Mouse (Mus musculus) adrenal gland, postnatal 4 days (tissue): ENCODE data around the gene Islr2. TPM values are rescaled to one million over a fixed set of nuclear protein-coding genes. Genes with fewer than 3 reads are reported as not detected.

Experiments used
- DNase-seq, 2 experiments: peaks; one replicate each; pipeline ENCODE4 v3.0.0; 2021 to 2022; ENCODE audit warnings: low spot score in 2 of 2, mixed read lengths in 2 of 2
- microRNA-seq: library from miRNA; unstranded; fragments of <30 nt; microRNA quantifications from one replicate; pipeline ENCODE4 v1.2.0, GENCODE M21; 2021
- total RNA-seq, 2 experiments: library from RNA; stranded (reverse); gene quantifications; 2 replicates each; pipeline ENCODE4 v1.2.3; 2021

Islr2 gene
- total RNA-seq, 2 experiments from 2014 or later: 8.2 to 10.3 TPM

DNA sequence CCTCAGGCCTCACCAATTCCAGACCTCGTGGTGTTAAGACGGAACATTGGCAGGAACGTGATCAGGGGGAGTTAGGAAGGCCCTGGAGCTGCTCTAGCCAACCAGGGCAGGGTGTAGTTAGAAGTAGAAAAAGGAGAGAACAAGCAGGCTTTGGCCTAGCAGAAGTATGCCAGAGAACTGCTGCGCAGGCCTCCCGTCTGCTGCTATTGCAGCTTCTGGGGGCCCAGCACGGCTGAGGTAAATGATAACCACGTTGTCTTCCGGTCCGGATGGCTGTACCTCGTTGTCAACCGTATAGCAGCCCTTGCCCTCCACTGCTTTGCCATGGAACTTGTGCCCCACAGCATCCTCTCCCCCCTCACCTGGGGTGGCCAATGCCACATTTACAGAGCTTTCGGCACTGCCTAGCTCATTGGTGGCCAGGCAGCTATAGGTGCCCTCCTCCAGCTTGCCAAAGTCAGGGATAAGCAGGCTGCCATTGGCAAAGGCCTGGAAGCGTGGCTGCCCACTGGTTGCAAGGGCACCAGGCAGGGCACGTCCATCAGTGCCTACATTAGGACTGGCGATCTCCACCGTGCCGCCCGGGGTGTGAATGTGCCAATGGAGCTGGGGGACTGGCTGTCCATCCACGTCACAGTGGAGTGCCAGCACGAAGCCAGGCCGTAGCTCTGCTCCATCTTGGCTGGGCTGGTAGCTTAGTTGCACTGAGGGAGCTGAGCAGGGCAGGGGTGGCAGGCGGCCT is 47.1 kb downstream of the Islr2 start:
- no peak for DNase-seq

DNA sequence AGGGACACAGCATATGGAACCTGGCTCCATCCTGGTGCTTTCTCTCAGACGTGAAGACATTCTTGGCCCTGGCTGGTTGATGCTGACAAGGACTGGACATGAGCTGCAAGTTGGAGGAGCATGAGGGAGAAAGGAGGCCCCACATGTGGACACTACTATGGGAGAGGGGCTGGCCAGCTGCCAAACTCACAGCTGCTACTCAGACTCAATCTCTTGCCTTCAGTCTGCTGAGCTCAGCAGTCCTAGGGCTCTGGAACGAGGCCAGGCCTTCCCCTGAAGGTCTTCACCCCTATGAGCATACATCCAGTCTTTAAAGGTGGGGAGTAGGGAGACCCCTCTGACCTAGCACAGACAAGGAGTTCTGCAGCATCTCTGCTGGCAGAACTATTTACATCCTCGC is 48.8 kb downstream of the Islr2 start:
- no peak for DNase-seq

DNA sequence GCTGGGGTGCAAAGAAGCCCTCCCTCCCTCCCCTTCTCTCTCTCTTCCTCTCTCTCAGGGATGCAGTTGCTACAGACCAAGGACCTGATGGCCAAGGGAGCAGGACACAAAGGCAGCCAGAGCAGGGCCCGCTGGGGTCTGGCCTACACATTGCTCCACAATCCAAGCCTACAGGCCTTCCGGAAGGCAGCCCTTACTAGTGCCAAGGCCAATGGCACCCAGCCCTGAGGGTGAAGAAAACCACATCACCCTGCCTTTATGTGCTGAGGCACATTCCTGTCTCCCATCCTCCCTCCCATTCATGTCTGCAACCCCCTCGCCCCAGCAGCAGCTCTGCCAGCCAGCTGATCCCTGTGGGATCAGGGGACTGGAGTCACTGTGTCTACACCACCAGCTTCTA is 51.0 kb downstream of the Islr2 start:
- DNase-seq: no peak

DNA sequence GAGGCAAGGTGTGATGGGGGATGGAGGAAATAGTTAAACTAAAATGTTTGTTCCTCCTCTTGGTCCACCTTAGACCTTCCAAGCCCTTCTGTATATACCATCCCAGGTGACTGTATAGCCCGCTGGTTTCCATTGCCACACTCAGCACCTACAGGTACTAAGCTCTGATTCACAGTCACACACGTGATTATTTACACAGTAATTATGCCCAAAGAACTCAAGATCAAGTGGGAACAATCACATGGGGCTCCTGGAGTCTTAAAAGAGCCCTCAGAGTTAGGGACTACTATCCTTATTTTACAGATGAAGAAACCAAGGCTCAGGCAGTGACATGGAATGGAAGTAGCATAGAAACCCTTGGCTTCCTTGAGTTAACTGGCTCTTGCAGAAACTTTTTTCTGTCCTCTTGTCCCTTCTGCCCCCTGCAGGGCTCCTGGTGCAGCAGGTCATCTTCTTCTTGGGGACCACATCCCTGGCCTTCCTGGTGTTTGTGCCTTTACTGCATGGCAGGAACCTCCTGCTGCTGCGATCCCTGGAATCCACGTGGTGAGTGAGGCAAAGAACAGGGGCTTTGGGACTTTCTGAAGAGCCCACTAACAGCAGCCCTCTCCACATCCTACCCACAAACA is 53.3 kb downstream of the Islr2 start:
- DNase-seq: no peak

DNA sequence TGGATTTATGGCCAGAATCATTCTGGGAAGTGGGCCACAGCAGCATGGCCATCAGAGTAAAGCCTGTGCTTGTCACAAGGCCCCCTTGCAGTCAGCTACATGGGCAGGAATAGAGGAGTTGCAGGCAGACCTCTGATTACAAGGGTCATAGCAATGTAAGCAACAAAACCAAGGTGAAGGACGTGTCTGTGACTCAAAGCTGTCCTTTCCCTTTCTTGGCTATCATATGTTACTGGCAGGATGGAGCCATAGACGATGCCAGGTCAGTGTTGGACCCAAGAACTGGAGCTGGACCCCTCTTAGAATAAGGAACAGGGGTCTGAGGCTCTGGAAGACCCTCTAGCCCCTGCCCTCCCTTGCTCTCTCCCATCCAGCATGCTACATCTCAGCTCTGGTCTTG is 55.3 kb downstream of the Islr2 start:
- DNase-seq: no peak

Small RNA genes within 50 kb of the gene (microRNA-seq; reads per million reads assigned to microRNA genes)
- not detected for gene Mir6385

Other genes starting within 250 kb of the Islr2 start
- 1,000 to 10,000 TPM; 2,307 to 2,341 TPM for gene Cyp11a1, start 197.9 kb downstream of the Islr2 start, total RNA-seq
- 1 to 10 TPM in 1 of 2 experiments, under 1 TPM in 1; 0.90 to 2.2 TPM for gene Stra6, start 140.5 kb downstream of the Islr2 start, total RNA-seq
- under 1 TPM in 1 of 2 experiments, not detected in 1; 0.87 TPM for gene Ccdc33, start 85.5 kb downstream of the Islr2 start, total RNA-seq
- 10 to 100 TPM; 64.5 to 66.7 TPM for gene Islr, start within 50 bp of the Islr2 start, total RNA-seq
- gene Pml, start 45.5 kb upstream of the Islr2 start, total RNA-seq: 10 to 100 TPM; 31.6 to 32.1 TPM
- 10 to 100 TPM; 29.9 to 30.8 TPM for gene Stoml1, start 48.8 kb upstream of the Islr2 start, total RNA-seq
- gene Loxl1, start 108.9 kb upstream of the Islr2 start, total RNA-seq: 10 to 100 TPM; 57.7 to 60.2 TPM
- not detected for gene Tbc1d21, start 166.1 kb upstream of the Islr2 start, total RNA-seq